Mouse (Mus musculus) spleen, postnatal 36 days (tissue): Measurements from ENCODE around the gene Ipo13.

ENCODE experiments used
- DNase-seq, 2 experiments: peaks; one replicate each; pipeline ENCODE4 v3.0.0; 2022; ENCODE audit warnings: low spot score in 2 of 2, mixed read lengths in 1 of 2

Gene Ipo13

DNA sequence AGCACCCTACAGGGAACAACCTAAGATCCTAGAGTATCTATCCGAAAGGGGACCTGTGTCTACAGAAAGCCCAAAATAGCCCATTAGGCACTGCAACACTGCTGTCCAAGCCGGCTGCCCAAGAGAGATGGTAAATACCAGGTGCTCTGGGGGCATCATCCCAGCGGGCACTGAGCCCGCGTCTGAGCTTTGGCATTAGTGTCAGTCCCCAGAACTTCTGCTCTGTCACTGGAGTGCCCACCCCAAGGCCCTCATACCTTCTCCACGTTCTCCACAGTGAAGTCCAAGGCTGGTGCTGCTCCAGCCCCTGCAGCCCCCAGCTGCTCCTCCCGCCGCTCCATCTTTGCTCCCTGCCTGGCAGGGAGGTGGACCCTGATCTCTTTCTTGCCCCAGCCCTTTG lies 768 bp downstream of the Ipo13 start:
- DNase-seq: no peak

DNA sequence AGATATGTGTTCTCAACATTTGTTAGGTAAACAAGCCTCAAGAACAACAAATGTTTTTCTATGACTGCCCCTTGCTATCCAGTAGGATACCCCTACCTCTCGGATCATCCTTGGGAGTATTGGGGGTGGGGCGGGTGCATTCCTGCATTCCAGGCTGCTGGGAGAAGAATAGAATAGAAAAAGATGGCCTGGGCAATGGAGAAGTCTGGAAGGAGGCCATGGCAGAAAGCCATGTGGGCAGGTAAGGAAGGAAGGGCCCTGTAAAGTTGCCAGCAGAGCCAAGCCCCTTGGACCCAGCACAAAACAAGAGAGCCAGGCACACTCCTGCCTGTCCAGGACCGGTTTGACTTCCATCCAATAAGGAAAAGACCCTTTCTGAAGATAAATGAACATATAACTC lies 1.4 kb downstream of the Ipo13 start:
- no peak for DNase-seq

DNA sequence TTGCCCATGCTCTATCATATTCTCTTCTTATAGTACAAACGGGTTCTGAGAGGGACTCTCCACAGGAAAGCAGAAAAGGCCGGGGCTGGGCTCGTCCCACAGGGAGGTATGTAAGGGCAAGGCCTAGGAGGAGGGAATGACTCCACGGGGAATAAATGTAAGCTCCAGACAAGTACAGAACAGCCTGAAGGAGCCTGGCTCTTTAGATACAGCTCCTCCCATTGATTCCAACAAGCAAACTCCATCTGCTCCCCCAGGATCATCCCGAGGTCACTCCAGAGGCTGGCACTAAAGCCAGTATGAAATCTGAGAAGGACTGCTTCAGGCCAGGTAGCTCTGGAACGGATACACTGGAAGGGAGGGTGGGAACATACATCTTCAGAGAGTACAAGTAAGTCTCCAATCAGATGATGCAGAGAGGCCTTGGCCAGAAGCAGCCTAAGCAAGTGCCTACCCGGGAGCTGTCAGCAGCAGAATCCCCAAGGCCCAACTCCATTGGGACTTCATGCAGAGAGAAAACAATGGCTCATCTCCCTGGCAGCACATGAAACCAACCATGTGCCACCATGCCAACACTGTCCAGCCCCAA lies 2.0 kb downstream of the Ipo13 start:
- no peak for DNase-seq

DNA sequence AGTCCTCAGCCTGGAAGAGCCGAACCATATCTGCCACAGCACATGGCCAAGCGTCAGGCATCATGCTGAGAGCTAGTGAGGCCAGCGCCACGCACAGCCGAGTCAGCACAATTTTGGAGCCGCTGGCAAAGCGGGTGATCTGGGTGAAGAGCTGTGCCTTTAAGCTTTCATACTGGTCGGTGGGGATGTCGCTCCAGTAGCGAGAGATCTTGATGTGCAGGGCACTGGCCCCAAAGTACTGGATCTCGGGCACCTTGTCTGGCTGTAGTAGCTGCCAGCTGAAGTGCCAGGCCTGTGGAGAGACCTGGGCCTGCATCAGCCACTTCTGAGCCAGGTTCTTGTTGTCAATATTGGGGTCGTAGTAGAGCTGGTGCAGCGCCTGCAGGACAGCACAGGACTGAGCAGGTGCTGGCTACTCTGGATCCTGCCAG lies 2.7 kb downstream of the Ipo13 start:
- DNase-seq: no peak

DNA sequence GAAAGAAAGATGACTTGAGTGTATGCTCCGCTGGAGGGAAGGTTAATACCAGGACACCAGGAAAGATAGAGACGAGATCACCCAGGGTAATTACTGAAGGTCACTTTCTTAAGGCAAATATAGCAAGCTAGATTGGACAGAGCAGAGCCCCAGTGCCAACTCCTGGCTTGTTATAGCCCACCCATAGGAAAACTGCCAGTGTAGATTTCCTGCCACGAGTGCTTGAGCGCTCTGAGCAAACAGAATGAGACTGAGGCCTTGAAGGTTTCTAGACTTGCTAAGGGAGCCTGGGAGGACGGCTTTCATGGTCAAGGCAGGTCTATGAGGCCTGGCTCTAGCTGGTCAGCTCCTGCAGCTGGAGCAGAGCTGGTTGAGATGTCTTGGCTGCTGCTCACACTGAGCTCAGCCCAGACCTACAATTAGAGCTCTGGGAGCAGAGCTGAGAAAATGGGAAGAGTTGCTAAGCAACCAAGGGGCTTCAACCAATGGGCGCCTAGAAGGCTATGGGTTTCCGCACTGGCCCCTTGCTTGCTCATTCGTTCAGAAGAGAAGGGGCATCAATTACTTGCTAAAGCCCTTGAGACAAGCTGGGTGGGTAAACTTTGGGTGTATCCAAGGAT lies 5.9 kb downstream of the Ipo13 start:
- DNase-seq: no peak

DNA sequence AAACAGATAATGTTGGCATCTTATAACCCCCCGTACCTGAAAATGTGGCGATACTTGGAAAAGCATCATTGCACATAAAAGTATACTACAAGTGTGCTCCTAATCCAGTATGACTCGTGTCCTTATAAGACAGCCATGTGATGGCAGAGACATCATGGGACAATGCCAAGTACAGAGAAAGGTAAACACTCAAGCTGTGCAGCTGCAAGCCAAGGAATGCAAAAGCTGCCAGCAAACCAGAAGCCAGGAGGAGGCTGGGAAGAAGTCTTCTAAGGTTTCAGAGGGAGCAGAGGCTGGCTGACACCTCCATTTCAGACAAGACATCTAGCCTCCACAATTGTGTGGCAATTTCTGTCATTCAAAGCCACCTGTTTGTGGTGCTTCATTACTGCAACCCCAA lies 8.6 kb downstream of the Ipo13 start:
- DNase-seq: no peak

DNA sequence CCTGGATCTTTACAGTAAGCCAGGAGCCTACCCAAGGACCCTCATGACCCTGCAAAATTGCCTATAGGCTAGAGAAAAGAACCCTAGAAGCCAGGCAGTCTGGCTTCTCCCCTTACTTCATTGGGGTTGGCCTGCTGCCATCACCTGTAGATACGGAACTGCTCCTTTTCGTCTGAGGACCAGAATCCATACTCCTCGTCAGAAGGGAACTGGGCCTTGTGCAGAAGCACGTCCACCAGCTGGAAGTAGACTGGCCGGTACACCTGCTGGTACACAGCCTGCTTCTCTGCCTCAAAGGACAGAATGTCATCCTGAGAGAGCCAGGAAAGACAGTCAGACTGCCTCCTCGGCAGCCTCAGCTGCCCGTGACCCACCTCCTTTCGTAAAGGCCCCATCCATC lies 10.0 kb downstream of the Ipo13 start:
- no peak for DNase-seq

DNA sequence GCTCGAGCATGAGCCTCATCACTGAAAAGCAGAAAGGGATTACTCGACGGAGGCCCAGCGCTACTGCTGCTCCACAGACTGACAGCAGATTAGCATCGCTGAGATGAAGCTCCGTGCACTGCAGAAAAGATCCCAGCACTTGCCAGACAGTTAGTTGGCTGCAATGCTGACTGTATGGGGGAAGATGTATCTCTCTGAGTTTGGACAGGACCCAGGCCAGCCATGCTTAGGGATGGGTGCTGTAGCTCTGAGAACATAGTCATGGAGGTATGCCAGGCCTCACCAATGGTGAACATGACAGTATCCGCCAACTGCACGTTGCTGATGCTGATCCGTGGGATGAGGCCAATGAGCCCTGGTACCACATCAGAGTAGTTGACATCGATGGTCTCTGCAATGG lies 10.7 kb downstream of the Ipo13 start:
- DNase-seq: no peak

DNA sequence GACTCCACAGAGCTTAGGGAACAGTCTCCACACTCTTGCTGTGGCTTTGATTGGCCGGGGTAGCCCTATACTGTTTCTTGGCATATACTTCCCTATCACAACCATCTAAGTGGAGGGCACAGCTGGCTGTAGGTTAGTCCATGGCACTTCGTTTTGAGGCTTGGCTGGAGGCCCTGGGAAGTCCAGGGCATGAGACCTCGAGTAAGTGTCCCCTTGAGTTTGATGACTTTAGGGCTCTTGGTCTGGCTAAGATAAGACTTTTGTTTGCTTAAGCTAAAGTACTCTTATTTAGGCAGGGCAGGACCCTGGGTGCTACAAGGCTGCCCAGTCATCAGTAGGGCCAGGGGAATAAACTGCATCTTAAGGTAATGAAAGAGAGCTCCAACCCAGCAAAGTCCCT lies 16.7 kb downstream of the Ipo13 start:
- no peak for DNase-seq

DNA sequence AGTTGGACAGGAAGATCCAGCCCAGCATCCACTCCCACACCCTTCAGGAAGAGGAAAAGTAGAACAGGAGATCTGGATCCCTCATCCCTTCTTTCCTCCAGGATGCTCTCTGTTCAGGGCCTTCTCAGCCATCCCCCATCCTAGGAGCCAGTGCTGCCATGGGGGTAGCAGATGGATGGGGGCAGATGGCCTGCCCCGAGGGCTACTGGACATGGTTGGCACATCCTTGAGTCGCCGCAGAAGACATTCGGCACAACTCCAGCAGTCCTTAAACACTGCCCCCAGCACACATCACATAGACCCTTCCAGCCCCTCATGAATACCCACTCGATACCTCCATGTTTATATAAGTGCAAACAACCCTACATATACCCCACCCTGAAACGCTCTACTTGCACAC lies 18.8 kb downstream of the Ipo13 start:
- no peak for DNase-seq

DNA sequence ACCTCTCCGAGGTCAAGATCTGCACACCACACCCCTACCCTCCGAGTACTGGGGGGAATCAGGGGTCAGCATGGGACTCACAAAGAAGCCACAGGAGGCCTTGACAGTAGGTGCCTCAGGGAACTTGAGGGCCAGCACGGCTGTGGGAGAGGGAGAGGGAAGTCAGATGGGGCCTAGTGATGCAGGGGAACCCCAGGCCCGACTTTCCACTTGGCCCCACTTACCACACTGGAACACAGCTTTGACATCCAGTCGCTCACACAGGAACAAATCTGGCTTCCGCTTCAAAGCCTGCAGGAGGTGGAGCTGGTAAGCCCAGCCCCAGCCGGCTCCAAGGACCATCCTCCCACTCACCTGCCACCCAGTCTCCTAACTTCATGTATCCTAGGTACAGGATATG lies 19.5 kb downstream of the Ipo13 start:
- no peak for DNase-seq

DNA sequence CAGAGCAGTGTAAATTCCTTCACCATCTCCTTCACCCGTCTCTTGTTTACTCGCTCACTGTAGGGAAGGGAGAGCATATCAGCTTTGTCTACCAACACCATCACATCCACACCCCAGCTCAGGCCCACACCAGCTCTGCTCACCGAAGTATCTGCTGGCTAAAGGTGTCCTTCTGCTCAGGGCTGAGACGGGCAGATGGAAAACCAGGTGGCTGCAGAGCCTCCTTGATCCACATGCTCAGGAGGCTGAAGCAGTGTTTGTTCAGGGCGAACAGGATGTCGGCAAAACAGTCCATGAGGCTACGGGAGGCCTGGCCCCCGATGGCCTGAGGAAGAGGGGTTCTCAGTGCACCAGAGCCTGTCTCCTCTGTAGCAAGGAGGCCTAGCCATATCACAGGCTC lies 20.2 kb downstream of the Ipo13 start:
- no peak for DNase-seq

DNA sequence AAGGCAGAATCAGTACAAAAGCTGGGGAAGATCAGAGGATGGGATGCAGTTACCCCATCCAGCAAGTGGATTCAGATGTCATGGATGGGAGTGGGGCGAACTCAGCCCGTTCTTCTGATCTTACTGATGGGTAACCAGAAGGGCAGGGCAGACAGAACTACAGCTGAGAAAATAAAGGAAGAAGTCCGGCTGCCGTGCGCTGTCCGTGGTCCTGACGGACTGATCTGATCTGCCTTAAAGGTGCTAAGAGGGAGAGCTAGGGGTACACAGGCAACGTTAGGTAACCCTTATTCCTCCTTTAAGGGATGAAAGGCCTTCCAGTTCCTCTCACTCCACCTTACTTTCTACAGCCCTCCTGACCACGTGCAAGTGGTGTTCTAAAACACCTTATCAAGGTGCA lies 21.4 kb downstream of the Ipo13 start:
- peak; percentile 41 to 54 for DNase-seq

DNA sequence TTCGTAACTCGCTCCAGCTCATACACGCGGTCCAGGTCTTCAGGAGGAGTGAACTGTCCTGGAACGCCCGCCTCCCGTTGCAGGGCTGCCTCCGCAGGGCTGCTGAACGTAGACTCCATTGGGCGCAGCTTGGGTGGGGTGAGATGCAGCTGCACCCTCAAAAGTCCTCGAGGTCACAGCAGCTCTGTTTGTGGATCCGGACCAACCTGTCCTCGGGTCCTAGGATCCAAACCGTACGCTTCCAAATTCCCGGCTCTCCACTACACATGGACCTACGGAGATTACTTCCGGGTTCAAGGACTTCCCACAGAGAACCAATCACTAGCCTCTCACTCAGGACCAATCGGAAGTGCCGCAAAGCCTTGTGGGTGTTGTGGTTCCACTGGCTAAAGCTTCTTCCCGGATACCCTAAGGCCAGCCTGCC lies 23.0 kb downstream of the Ipo13 start, which contains the start of gene Dph2:
Gene Dph2, minus strand, starts transcription at position 295 of the 424 bp plus-strand sequence.
- peak; percentile 84 to 87 for DNase-seq

DNA sequence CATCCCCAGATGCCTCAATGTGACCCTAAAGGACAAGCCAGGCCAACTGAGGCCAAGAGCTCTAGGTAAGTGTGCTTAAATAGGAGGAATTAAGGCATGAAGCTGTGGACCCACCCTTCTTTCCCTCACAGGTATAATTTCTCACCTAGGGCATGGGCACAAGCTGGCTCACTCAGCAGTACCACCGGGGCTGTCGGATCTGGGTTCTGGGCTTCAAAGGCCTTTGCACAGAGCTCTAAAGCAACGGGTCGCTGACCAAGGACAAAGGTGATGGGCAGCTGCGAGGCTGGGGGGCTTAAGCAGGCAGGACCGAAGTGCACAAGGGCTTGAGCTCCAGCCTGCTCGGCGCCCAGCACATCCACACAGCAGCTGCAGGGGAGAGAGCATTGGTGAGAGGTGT lies 24.0 kb downstream of the Ipo13 start:
- DNase-seq: no peak

DNA sequence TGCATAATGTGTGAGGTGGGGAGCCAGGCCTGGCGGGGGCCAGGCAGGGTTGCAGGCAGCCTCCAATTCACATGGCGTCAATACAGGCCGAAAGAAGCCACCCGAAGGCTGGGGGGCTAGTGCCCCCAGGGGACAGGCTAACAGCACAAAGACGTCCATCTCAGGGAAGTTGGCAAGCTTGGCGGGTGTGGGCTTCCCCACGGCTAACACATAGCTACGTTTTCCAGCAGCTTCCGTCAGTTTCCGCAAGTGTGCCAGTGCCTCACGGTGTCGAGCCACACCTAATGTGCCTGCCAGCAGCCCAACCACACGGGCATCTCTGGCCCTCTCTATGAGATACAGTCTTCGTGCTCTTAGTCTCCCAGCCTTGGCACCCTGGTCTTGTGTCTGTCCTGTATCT lies 24.8 kb downstream of the Ipo13 start:
- no peak for DNase-seq

DNA sequence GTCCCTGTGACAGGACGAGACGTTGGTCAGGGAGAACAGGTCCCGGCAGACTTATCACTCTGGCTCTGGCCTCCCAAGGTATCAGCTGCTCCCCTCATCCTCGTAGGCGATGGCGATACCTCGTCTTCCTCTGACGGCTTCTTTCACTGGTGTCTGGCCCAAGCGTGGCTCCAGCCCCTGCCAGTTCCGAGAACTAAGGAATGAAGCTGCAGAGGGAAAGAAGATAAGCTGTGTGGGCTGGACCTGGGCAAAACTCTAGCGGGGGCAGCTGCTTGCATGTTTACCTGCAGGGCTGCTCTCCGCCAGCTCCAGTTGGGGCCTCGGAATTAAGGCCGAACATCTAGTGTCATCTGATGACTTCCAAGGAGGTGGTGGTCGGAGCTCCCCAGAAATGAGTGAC lies 25.3 kb downstream of the Ipo13 start:
- no peak for DNase-seq

DNA sequence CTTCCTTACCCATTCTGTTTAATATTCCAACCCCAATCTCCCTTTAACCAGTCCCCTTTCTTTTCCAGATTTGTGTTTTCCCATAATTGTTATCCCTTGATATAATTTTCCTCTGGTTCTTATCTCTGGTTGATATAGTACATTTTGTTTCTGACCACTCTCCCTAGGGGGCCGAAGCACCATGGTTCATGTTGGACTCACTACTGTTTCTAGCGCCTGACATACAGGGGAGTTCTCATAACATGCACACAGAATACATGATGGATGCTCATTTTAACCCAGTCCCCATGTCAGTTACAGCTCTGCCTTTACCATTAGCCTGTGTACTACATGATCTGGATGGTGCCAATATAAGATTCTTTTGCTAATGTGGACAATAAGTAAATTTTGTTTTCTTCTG lies 26.9 kb downstream of the Ipo13 start:
- DNase-seq: no peak

DNA sequence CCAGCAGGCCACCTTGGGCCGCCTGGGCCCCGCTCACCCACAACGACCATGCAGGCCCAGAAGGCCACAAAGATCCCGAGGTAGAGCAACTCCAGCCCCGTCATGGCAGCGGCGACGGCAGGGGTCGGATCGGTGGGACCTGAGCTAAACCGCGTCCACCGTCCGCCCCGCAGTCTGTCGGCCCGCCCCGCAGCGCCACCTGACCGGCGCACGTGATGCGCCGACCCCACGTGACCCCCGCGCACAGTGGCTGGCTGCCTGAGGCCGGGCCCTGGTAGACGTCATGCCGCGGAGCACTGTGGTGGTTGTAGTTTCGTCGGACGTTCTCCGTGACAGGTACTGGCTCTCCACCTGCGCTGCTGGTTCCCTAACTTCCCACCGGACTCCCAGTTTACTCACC lies 27.7 kb downstream of the Ipo13 start, which contains the start of gene Atp6v0b:
Gene Atp6v0b, minus strand, starts transcription at position 201 of the 400 bp plus-strand sequence.
- peak; percentile 92 to 93 for DNase-seq

DNA sequence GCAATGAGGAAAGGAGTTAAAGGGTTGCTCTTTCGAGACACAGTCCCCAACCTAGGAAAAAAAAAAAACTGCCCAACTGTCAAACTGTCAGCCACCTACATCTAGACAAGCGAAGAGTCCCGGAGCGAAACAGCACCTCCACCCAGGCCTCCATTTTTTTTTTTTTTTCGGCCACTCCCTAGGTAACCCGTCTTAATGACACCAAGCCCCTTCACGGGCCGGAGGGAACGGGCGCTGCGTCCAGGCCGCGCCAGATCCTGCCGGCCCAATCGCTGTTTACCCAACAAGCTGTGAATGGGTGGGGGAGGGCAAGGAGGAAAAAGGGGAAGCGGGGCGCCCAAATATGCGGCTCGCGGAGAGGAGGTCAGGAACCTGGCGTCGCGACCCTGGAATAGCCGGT lies 28.2 kb downstream of the Ipo13 start:
- peak; percentile 20 to 38 for DNase-seq

DNA sequence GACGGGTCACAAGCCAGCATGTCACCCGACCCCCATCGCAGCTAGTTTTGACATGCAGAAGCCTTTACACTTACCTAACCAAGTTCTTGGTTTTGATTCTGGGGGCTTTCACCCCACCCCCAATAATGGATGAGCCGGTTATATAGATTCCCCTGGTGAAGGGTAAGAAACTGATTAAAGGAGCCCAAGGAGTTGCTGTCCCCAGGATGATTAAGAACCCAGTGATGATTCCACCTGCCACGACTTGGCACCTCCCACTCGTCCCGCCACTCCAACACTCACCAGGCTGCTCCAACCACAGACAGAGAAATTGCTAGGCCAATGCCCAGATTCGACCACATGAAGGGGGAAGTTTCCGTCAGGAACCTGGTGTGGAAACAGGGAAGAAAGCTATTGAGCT lies 28.8 kb downstream of the Ipo13 start:
- DNase-seq: no peak

DNA sequence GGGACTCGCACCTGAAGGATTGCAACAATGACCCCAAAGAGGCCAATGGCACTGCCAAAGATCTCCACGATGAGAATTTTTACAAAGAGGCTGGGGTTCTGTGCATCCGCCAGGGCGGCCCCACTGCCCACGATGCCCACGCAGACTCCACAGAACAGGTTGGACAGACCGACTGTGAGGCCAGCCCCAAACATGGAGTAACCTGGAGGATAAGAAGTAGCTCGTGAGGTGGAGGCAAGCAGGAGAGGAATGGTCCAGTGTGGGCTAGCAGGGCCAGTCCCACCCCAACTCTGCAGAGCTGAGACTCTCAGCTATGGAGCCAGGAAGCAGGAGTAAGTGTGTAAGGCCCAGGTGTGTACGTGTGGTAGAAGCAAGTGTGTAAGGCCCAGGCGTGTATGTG lies 29.7 kb downstream of the Ipo13 start:
- no peak for DNase-seq

DNA sequence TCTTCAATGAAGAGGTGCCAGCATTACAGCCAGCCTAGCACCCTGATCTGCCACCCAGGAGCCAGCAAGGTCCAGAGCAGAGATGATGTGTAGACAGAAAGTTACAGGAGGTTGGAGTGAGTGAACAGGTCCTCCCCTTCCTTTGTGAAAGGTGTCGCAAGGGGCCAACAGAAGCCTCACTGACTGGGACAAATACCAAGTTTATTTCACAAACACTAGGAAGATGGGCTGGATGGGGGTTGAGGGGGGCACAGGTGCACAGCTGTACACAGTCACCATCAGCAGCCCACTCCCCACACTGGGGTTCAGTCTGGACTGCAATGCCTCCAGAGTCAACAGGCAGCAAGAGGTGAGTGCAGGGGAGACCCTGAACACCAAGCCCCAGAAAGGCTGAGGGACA lies 30.7 kb downstream of the Ipo13 start:
- no peak for DNase-seq
